Mouse (Mus musculus) v-Abl transformed pro-B cells (cell line): ENCODE measurements around the gene Igf1.

Source experiments
- in situ Hi-C, 2 experiments: fragments of 400-800 bp; cut with MboI; formaldehyde crosslinking; loops; one replicate each; pipeline ENCODE4 v1.15.1; 2025; ENCODE audit not compliant: unreplicated experiment in 2 of 2

The Igf1 gene

GRCm38 (mm10) chr10:87858939-87859338 lies 874 bp downstream of the Igf1 start:
- in situ Hi-C loops, result loop anchor here (5.0 to 10.0 kb wide), 5 partner anchors 103 to 443 kb away; partner anchors contain the start of gene Washc3 (in 1 of the 2)

- in situ Hi-C loops, result loop anchor here (5.0 to 10.0 kb wide), 5 partner anchors 103 to 443 kb away; partner anchors contain the start of gene Washc3 (in 1 of the 2)
Measured at GRCm38 (mm10) chr10:87859453-87859852, 1.4 kb downstream of the Igf1 start.

GRCm38 (mm10) chr10:87860181-87861103 lies 2.4 kb downstream of the Igf1 start:
- in situ Hi-C loops, result no loop called here

- in situ Hi-C loops, result no loop called here
Measured at GRCm38 (mm10) chr10:87861104-87861455, 3.0 kb downstream of the Igf1 start.

- in situ Hi-C loops, result no loop called here
Measured at GRCm38 (mm10) chr10:87862899-87863298, 4.8 kb downstream of the Igf1 start.

- in situ Hi-C loops, result no loop called here
Measured at GRCm38 (mm10) chr10:87863326-87863725, 5.3 kb downstream of the Igf1 start.

GRCm38 (mm10) chr10:87865712-87866111 lies 7.6 kb downstream of the Igf1 start:
- in situ Hi-C loops, result no loop called here

- in situ Hi-C loops, result no loop called here
Measured at GRCm38 (mm10) chr10:87866448-87866847, 8.4 kb downstream of the Igf1 start.

GRCm38 (mm10) chr10:87867217-87867616 lies 9.2 kb downstream of the Igf1 start:
- in situ Hi-C loops, result no loop called here

GRCm38 (mm10) chr10:87867631-87868030 lies 9.6 kb downstream of the Igf1 start:
- in situ Hi-C loops, result no loop called here

GRCm38 (mm10) chr10:87868349-87869053 lies 10.4 kb downstream of the Igf1 start:
- in situ Hi-C loops, result no loop called here

GRCm38 (mm10) chr10:87869151-87869550 lies 11.1 kb downstream of the Igf1 start:
- in situ Hi-C loops, result no loop called here

GRCm38 (mm10) chr10:87869691-87870090 lies 11.6 kb downstream of the Igf1 start:
- in situ Hi-C loops, result no loop called here

- in situ Hi-C loops, result no loop called here
Measured at GRCm38 (mm10) chr10:87871863-87872647, 14.0 kb downstream of the Igf1 start.

GRCm38 (mm10) chr10:87872854-87873253 lies 14.8 kb downstream of the Igf1 start:
- in situ Hi-C loops, result no loop called here

GRCm38 (mm10) chr10:87873516-87873915 lies 15.5 kb downstream of the Igf1 start:
- in situ Hi-C loops, result no loop called here

GRCm38 (mm10) chr10:87880071-87880785 lies 22.2 kb downstream of the Igf1 start:
- in situ Hi-C loops, result no loop called here

- in situ Hi-C loops, result no loop called here
Measured at GRCm38 (mm10) chr10:87885326-87886040, 27.4 kb downstream of the Igf1 start.

- in situ Hi-C loops, result no loop called here
Measured at GRCm38 (mm10) chr10:87889850-87890249, 31.8 kb downstream of the Igf1 start.

- in situ Hi-C loops, result no loop called here
Measured at GRCm38 (mm10) chr10:87892256-87892655, 34.2 kb downstream of the Igf1 start.
